Mouse (Mus musculus): ENCODE measurements at regions not wholly inside any gene's neighbourhood (a gene's known extent, or its start where the extent isn't known, plus 50 kb on each side); places are given as distances from the start of the nearest gene placed in this dataset.

DNA sequence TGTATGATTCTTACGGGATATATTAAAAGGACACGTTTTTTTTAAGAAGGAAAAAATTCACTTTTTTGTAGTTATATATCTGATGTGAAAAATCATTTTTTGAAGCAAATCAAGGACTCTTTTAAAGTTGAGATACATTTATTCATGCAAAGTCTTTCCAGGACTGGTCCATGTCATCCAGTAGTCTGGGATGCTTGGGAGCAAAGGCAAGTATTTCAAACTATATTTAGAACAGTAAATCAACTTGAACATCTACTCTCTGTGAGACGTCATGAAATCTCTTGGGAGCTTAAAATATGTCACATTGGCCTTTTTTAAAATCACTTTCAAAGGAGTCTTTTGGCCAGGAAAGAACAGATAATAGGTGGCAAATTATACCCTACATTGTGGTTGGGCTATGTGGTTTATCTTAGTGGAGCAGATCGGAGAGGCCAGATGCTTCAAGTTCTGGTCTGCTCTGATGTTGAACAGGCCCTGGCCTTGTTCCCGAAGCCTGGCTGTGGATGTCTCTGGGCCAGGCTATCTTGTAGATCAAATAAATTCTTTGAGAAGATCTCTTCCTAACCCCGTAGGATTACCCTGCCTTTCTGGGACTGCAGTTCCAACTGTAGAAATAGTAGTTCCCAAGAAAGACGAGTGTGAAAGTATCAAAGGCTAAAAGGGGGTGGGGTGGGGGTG, 936.8 kb upstream of the Lcorl start:
- no peak for DNase-seq (ENCODE audit: extremely low spot score)

DNA sequence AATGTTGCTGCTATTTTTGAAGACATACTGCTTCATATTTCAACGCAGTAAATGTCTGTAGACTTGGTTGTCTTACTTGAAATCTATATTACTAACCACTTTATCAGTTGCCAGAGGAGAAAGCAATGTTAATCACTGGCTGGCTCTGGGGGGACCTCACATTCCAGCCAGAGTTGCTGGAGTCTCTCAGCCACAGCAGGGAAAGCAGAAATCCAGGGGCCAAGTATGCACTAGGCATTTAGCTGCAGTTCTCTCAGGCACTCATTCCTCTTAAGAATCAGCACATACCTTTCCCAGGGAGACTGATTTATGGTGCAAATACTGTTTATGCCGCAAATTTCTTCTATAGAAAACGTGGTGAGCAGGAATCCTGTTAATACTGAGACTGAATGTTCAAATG, 933.6 kb upstream of the Lcorl start:
- no peak for DNase-seq (ENCODE audit: extremely low spot score)

DNA sequence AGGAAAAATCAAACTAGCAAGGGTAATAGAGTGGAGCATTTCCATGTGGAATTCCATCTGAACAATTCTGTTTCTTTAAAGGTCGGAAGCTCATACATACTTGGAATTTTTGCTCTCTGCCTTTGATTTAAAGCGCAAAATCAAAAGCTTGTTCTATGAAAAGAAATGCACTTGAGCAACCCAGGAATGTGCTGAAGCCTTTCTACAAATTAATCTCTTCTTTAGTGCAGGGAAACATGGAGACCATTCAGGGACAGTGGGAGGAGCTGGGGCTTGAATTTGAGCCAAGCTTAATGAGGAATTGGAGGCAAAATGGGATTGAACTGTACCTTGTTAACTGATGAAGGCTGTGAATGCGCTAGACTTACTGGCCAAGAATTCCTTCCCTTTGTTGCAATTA, 933.1 kb upstream of the Lcorl start:
- no peak for DNase-seq (ENCODE audit: extremely low spot score)

DNA sequence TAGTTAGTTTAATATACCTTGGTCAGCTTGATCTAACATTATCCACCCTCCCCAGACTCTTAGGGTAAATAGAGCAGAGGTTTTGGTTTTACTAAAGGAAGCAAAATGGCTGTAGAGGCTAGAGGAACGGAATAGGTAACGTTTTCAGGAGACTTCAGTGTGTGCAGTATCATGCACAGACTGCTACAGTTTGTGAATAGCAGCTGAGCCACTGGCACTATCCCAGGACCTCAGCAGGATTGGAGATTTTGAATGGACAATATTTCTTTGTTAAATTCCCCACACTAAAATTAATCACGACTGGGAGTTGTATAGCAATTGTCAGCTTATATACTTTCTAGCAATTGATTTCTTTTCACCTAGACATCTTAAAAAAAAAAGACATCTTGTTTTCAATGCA, 929.7 kb upstream of the Lcorl start:
- DNase-seq (ENCODE audit: extremely low spot score), result no peak

DNA sequence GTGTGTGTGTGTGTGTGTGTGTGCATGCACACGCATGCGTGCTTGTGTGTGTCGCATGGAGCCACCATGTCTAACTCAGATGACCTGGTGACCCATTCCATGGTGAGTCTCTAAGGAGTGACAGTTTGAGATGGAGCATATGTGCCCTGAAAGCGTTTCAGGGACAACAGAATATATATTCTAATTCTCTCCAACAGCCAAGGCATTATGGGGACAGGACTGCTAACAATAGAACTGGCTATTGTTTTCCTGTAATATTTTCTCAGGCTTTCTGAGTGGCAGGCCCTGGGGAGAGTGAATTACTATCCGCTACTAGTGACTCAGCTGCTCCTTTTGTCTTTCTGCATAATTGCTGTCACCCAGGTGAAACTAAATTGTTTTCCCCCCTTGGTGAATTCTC, 898.7 kb upstream of the Lcorl start:
- peak; percentile 12 for DNase-seq (ENCODE audit: extremely low spot score)

DNA sequence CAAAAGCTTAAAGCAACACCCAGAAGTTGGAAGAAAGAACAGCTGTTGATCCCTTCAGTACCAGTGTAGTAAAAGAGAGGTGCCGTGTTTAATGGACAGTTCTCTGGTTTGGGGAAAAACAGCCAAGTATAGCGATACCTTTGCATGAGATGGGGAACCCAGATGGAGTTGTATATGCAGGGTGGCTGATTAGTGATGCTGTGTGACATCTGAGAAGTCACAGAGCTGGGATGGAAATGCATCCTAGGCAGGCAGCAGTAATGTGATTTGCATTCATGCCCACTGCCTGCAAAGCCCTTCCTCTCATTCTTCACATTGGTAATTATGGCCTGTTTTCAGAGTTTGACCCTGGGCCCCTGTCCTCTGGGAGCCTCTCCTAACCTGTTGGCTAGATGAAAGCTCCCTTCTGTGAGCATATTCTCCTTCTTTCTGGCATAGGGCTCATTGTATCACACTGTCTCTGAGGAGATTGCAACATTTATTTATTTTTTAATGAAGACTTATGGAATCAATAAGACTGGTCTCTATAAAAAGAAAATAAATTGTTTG, 882.7 kb upstream of the Lcorl start:
- peak; percentile 12 for DNase-seq (ENCODE audit: extremely low spot score)

DNA sequence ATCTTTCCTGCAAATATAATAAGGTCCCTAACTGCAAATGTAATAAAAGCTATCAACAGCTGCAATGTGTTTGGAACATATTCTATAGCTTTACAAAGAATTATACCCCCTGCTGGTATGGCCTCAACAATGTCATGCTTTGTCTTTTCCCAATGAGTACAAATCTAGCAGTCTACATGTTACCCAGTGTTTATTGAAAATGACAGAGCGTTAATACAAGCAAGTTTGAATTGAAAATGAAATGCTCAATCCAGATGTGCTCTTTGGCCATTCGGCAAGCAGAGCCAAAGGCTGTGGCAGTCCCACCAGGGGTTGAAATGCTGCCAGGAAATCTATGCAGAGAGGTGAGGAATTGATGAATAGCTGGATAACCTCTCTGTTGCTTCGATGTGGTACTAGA, 875.1 kb upstream of the Lcorl start:
- DNase-seq (ENCODE audit: extremely low spot score), result no peak

DNA sequence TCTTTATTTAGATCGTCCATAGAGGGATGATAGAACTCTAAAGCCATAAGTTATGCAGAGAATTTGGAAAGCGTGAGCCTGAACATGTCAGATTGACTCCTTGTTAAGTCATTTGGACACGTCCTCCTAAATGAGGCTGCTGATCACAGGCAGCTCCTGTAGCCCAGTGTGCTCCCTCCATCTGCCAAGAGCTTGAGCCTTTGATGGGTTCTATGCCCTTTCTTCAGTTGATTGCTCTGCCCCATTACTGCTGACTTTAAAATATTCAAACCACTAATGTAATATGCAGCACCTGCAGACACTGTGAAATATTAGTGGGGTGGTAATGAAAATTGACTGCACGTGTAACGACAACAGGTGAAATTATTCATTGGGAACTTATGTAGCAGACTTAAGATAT, 874.6 kb upstream of the Lcorl start:
- no peak for DNase-seq (ENCODE audit: extremely low spot score)

DNA sequence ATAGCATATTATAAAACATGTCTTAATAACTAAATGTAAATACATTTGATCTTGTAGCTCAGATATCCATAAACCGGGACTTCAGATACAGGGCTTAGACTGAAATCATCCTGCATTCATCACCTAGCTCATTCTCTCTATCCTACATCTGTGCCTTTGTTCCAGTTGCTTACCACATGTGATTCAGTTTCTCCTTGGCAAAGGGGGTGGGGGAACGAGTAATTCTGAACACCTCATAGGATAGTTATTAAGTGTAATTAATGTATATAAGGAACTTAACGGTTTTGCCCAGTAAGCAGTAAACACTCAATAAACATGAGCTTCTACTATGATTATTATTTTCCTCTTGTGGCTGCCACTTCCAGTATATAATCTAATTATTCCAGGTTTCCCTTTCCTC, 873.9 kb upstream of the Lcorl start:
- no peak for DNase-seq (ENCODE audit: extremely low spot score)

DNA sequence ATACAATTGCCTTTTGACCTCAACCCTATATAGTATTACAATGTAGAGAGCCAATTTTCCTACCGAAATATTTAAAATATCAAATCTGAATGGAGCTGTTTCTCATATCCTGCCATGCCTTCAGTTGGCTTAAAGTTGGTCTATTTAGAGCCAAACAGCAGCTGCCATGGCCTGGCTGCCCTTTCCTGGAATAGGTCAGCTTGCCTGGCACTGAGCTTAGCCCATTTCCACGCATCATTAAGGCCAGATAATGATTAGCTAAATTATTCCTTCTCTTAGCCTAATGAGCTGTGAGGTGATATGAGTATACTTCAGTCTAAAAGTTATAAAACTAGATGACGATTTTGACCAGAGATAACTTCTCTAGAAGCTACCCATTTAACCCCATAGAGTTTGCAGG, 852.2 kb upstream of the Lcorl start:
- DNase-seq (ENCODE audit: extremely low spot score), result no peak

DNA sequence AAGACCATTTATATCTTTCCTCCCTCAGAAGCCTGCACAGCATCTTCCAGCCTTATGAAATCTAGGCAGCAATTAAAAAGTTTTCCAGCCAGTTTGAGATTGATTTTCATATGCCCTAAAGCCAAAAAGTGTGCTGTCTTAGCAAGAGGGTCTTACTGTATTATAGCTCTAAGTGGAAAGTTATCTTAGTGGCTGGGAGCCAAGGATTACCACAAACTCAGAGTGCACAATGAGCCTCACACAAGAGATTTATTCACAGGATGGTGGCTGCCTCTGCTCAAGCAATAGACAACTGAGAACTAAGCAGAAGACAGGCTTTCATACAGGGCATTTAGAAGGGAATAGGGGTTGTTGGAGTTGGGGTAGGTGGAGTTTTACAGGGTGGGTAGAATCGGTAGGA, 850.4 kb upstream of the Lcorl start:
- DNase-seq (ENCODE audit: extremely low spot score), result no peak

DNA sequence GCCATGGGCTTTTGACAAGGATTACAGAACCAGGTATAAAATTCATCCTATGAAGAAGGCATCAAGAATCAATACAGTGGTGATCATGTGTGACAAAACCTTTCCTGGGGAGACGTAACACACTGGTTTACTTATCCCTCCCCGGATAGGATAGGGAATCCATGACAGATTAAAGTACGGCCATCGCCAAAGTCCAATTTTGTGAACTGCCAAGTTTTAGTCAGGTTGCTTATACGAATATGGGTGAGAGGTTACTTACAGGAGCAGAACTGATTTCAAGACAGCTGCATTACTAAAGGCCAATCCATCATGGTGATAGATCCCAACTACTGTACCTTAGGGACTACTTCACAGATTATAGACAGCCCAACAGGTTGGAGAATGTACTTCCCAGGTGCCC, 849.6 kb upstream of the Lcorl start:
- no peak for DNase-seq (ENCODE audit: extremely low spot score)

DNA sequence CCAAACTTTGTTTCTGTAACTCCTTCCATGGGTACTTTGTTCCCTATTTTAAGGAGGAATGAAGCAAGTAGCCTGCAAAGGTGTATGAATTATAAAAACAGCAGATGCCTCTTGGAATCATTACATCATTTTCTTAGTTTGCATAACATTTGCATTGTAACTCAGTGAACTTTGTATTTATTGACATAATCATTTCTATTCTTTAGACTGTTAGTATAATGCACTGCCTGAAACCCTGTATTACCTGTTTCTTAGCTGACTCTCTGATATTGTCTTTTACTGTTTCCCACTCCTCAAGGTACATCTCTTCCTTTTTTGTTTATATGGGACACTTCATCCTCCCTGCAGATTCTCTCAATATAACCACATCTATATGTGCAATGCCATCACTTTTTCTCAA, 820.6 kb upstream of the Lcorl start:
- no peak for DNase-seq (ENCODE audit: extremely low spot score)

DNA sequence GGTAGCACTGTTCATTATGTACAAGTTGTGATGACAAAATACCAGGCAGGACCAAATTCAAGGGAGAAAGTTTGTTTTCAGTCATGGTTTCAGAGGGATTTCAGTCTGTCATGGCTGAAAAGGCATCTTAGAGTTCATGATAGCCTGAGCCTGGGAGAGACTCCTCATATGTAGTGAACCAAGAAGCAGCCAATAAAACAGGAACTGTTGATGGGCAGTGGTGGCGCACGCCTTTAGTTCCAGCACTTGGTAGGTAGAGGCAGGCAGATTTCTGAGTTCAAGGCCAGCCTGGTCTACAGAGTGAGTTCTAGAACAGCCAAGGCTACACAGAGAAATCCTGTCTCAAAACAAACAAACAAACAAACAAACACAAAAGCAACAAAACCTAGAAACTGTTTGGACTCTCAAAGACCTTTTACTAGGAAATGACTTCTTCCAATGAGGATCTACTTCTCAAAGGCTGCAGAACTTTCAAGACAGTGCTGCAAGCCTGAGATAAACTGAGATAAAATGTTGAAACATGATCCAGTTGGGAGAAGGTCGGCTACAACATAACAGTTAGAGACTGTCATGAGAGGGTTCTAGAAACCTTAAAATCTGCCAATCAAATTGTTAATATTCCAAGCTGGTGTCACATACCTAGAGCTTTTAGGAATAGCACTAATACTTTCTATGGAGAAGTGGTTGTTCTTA, 817.5 kb upstream of the Lcorl start:
- no peak for DNase-seq (ENCODE audit: extremely low spot score)

DNA sequence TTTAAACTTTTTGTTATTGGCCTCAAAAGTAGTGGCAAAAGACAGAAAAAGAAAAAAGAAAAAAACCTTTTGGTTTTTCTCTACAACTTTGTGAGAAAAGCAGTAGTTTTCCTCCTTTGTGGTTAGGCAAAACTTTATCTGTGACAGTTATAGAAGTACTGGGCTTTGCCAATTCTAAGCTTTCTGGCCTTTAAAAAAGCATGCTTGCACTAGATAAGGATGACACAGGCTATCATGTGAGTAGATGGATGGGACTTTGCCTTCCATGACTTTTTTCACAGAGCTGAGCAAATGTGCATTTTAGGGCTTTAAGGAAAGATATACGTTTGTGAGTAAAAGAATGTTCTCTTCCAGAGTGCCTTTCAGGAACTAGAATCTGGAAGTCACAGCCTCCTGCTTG, 816.0 kb upstream of the Lcorl start:
- DNase-seq (ENCODE audit: extremely low spot score), result no peak

DNA sequence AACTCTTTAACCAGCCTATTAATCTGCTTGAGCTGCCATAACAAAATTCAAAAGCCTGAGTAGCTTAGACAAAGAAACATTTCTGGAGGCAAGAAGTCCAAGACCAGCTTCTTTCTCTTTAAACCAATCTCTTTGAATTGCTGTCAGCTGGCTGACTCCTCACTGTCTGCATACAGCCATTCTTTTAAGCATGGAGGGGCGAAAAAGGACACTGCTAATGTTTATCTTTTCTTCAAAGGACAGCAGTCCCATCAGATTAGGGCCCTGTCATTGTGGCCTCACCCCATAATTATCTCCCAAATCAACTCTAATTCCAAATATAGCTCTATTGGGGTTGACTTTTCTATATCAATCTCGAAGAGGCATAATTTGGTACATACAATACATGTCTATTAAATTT, 813.1 kb upstream of the Lcorl start:
- DNase-seq (ENCODE audit: extremely low spot score), result no peak

DNA sequence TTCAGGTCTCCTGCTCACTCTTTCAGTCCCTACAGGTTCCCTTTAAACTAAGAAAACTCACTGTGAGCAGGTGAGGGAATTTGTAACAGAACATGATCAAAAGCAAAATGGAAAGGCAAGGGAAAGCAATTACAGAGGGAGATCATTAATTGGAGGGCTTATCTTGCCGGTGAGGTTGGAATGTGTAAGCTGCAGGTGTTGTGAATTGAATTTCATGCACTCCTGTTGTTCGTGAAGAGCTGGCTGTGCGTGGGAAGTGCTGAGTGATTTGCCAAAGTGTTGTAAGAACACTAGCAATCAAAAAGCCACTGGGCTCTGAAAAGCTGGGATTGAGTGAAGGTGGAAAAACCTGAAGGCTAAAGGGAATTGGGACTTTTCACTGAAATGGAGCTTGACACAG, 808.8 kb upstream of the Lcorl start:
- DNase-seq (ENCODE audit: extremely low spot score), result no peak

DNA sequence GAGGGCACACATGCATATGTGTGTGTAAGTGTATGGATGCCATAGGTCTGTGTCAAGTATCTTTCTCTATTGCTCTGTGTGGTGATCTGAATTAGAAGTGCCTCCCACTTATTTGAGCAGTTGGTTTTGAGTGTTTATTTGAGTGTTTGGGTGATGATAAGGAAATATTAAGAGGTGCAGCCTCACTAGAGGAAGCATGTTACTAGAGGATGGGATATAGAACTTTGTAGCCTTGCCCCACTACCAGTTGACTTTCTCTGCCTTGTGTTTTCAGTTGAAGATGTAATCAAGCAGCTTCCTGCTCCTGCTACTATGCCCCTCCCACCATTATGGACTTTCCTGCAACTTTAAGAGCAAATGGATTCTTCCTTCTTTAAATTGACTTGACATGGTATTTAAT, 799.6 kb upstream of the Lcorl start:
- no peak for DNase-seq (ENCODE audit: extremely low spot score)

DNA sequence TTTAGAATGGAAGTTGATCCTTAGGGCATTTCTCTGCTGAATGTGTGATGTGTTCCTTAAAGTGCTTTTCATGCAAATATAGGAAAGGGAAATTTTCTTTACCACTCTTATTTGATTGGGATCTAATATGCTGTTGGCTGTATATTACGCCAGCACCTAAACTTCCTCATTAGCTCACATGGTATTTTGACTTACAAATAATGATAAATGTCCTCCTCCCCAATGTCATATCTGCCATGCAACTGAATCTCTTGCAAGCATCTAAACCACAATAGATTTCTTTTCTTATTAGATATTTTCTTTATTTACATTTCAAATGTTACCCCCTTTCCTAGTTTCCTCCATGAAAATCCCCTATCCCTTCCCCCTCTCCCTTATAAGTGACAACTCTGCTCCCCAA, 796.8 kb upstream of the Lcorl start:
- no peak for DNase-seq (ENCODE audit: extremely low spot score)

DNA sequence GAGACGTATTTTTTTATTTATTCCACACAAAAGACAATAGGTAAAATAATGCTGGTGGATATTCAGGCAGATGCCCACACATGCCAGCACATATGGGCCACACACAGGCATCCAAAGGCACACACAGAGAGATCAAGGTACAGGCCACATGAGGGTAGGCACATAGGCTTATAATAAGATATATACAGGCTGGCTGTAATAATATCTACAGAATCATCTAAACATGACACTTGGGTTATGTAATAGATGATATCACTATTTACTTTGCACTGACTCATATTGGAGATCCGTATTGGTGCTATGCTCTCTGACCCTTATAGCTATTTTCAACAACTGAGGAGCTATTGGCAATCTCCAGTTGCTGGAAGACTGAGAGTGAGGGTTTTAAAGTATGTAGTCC, 785.6 kb upstream of the Lcorl start:
- no peak for DNase-seq (ENCODE audit: extremely low spot score)

DNA sequence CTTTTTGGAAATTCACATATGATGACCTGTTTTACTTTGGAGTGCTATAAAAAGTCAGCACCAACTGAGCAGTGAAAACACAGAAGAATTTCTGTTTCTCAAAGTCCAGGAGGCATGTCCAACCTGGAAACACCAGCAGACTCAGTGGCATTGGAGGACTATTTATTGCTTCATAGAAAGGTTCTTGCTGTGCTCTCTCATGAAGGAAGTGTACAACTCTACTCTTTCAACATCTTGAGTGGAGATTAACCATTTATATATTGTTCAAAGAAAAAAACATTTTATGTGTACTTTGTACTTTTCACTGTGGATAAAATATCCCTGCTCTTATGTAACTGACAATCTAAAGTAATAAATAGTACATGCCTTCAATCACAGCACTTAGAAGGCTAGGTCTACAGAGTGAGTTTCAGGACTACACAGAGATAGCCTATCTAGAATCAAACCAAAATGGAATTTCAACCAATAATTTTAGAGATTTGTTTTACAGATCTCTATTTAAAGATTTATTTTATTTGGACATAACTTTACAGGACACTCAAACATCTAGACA, 777.8 kb upstream of the Lcorl start:
- DNase-seq (ENCODE audit: extremely low spot score), result no peak
